10 mouse cellular contexts compared by ENCODE assay signal in genomic region chr17:24558600-24559099, GRCm38 (mm10). TPM values are rescaled to one million over a fixed set of nuclear protein-coding genes. Genes with fewer than 3 reads are reported as not detected.
DNase-seq lines count a peak whose midpoint lies in the region; ATAC-seq lines count a peak whose summit lies in the region.
"Had no signal": no experiment of that assay in that cellular context is flagged by ENCODE, and none has a peak within 500 bp of the region (broad histone marks: within the 10 kb centered on the region; RNA-seq: fewer than 3 reads in every experiment).

No protein-coding gene starts in this region.

- H3K27ac ChIP-seq in forebrain, embryonic 15.5 days (replicated peaks): peak overlapping the region; percentile 79
- peak overlapping the region; percentile 88 for H3K27ac ChIP-seq in intestine, embryonic 16.5 days (ENCODE audit: low read length)

- ATAC-seq in forebrain, embryonic 15.5 days (replicated peaks): peak; percentile 66
- peak; percentile 66 for ATAC-seq in intestine, embryonic 16.5 days
- ATAC-seq in megakaryocyte progenitor cell, adult 5-6 weeks (replicated peaks; ENCODE audit: poor library complexity): no peak

- no peaks in the 10 kb centered on the region for H3K27me3 ChIP-seq in forebrain, embryonic 15.5 days
- H3K27me3 ChIP-seq in intestine, embryonic 16.5 days (replicated peaks; ENCODE audit: control insufficient read depth, insufficient read depth, low read length): no peaks in the 10 kb centered on the region
- H3K27me3 ChIP-seq: CH12.LX had no signal

- H3K9ac ChIP-seq in forebrain, embryonic 15.5 days (replicated peaks): no peak overlapping the region
- H3K9ac ChIP-seq in intestine, embryonic 16.5 days (ENCODE audit: low read depth, low read length): no peak overlapping the region

- intact Hi-C loops in heart, postnatal 25 days (cut with DNase I): no loop called here

- H3K4me2 ChIP-seq in forebrain, embryonic 15.5 days (replicated peaks): no peak overlapping the region
- peak overlapping the region; percentile 21; the same call in 1 of the 2 replicates for H3K4me2 ChIP-seq in intestine, embryonic 16.5 days (ENCODE audit: low read depth, low read length)

- no peaks in the 10 kb centered on the region for H3K36me3 ChIP-seq in forebrain, embryonic 15.5 days
- H3K36me3 ChIP-seq in intestine, embryonic 16.5 days (ENCODE audit: control insufficient read depth, insufficient read depth, low read length): no peaks in the 10 kb centered on the region

- 7% methylated on average over 4 of the region's 4 CpGs for WGBS in forebrain, embryonic 15.5 days
- 54% methylated on average over 4 of the region's 4 CpGs for WGBS in intestine, embryonic 16.5 days

- DNase-seq in heart, adult 11 months: peak; percentile 96
- DNase-seq in heart, postnatal 25 days (ENCODE audit: low spot score): no peak
- DNase-seq in lung, postnatal 10 days: peak; percentile 70
- no peak for DNase-seq in thymus, postnatal 0 days (ENCODE audit: low spot score)
- no peak for DNase-seq in thymus, adult 18-20 months

- H3K9me3 ChIP-seq in forebrain, embryonic 15.5 days: no peaks in the 10 kb centered on the region
- no peaks in the 10 kb centered on the region for H3K9me3 ChIP-seq in intestine, embryonic 16.5 days (ENCODE audit: control insufficient read depth, low read length)

- H3K4me1 ChIP-seq in forebrain, embryonic 15.5 days: peaks cover 17% of the 10 kb centered on the region
- H3K4me1 ChIP-seq in intestine, embryonic 16.5 days (ENCODE audit: control insufficient read depth, insufficient read depth, low read length): peaks cover 19% of the 10 kb centered on the region

- no peak overlapping the region for H3K4me3 ChIP-seq in forebrain, embryonic 15.5 days
- H3K4me3 ChIP-seq in intestine, embryonic 16.5 days (ENCODE audit: low read length): no peak overlapping the region
- H3K4me3 ChIP-seq: erythroblast, embryonic 14.5 days had no signal

RNA-seq across cellular contexts. Expression of gene Pkd1, which starts 9.0 kb away (rescaled TPM):
- 10 to 100 TPM; 41.2 to 50.6 TPM for total RNA-seq in heart, postnatal 25 days (2021)
- 17.1 and 22.9 TPM in 2 replicates for polyA plus RNA-seq in forebrain, embryonic 15.5 days (2015; fragmentation: Nextera tagmentation; extraction: Ambion mirVana)
- 12.2 and 13.5 TPM in 2 replicates for polyA plus RNA-seq in intestine, embryonic 16.5 days (2015; fragmentation: Nextera tagmentation; extraction: Ambion mirVana)
- total RNA-seq in megakaryocyte progenitor cell, adult 5-6 weeks (2015): 7.4 and 10.6 TPM in 2 replicates
- total RNA-seq in megakaryocyte progenitor cell, adult 5-6 weeks (2017): 6.2 and 15.1 TPM in 2 replicates
- polyA plus RNA-seq in thymus, postnatal 0 days (2015; fragmentation: Nextera tagmentation; extraction: Ambion mirVana): 4.6 and 6.4 TPM in 2 replicates

RNA-seq across cellular contexts. Expression of gene Rab26, which starts 24.6 kb away (rescaled TPM):
- not detected for total RNA-seq in heart, postnatal 25 days (2021)
- 5.7 and 6.6 TPM in 2 replicates for polyA plus RNA-seq in forebrain, embryonic 15.5 days (2015; fragmentation: Nextera tagmentation; extraction: Ambion mirVana)
- polyA plus RNA-seq in intestine, embryonic 16.5 days (2015; fragmentation: Nextera tagmentation; extraction: Ambion mirVana): 5.2 and 6.6 TPM in 2 replicates
- 0.12 and 0.17 TPM in 2 replicates for total RNA-seq in megakaryocyte progenitor cell, adult 5-6 weeks (2015)
- total RNA-seq in megakaryocyte progenitor cell, adult 5-6 weeks (2017): 0.14 and 0.71 TPM in 2 replicates
- polyA plus RNA-seq in thymus, postnatal 0 days (2015; fragmentation: Nextera tagmentation; extraction: Ambion mirVana): 1.5 and 2.4 TPM in 2 replicates

RNA-seq across cellular contexts. Expression of gene Traf7, which starts 30.9 kb away (rescaled TPM):
- 10 to 100 TPM; 43.6 to 54.1 TPM for total RNA-seq in heart, postnatal 25 days (2021)
- 107 and 112 TPM in 2 replicates for polyA plus RNA-seq in forebrain, embryonic 15.5 days (2015; fragmentation: Nextera tagmentation; extraction: Ambion mirVana)
- polyA plus RNA-seq in intestine, embryonic 16.5 days (2015; fragmentation: Nextera tagmentation; extraction: Ambion mirVana): 81.9 and 87.6 TPM in 2 replicates
- 50.9 and 54.7 TPM in 2 replicates for total RNA-seq in megakaryocyte progenitor cell, adult 5-6 weeks (2015)
- 91.7 and 98.9 TPM in 2 replicates for total RNA-seq in megakaryocyte progenitor cell, adult 5-6 weeks (2017)
- 59.9 and 64.3 TPM in 2 replicates for polyA plus RNA-seq in thymus, postnatal 0 days (2015; fragmentation: Nextera tagmentation; extraction: Ambion mirVana)

Comparison
In these comparisons a context has a peak if more than half of its experiments do, and no peak if none do; other contexts are left out.
1. DNase-seq: peak in heart, adult 11 months (single experiment) and lung, postnatal 10 days (single experiment); none in heart, postnatal 25 days (single experiment), thymus, postnatal 0 days (single experiment) and thymus, adult 18-20 months (0 of 2).